Mouse (Mus musculus) liver, embryonic 14.5 days (tissue): ENCODE measurements around the gene Eva1c. TPM values are rescaled to one million over a fixed set of nuclear protein-coding genes. Genes with fewer than 3 reads are reported as not detected.

Experiments used
- ATAC-seq: fragments of 200-750 bp; cut with Nextera tagmentation; 2 replicates; pipeline ENCODE4 v1.8.0; 2017; ENCODE audit warnings: moderate number of reproducible peaks, mild to moderate bottlenecking, moderate library complexity; ENCODE audit not compliant: insufficient read depth
- DNase-seq, 3 experiments: peaks; one replicate each; pipeline ENCODE4 v3.0.0-alpha.2; 2012 to 2013; ENCODE audit warnings: low read depth in 3 of 3, low spot score in 3 of 3
- H3K27ac ChIP-seq: fragments of 300-500 bp; sonication (generic); 2 replicates; pipeline ENCODE4 v1.5.1; 2014; ENCODE audit warnings: moderate library complexity, mild to moderate bottlenecking, control low read depth, inconsistent platforms
- H3K27me3 ChIP-seq: fragments of 300-500 bp; sonication (generic); 2 replicates; pipeline ENCODE4 v1.6.1; 2014; ENCODE audit warnings: mild to moderate bottlenecking, low read length, moderate library complexity; ENCODE audit not compliant: control insufficient read depth, insufficient read depth
- H3K36me3 ChIP-seq: fragments of 300-500 bp; sonication (generic); replicated peaks from 2 replicates; pipeline ENCODE4 v1.6.1; 2014; ENCODE audit warnings: low read depth; ENCODE audit not compliant: control insufficient read depth, insufficient read depth
- H3K4me1 ChIP-seq, 2 experiments: fragments of 200-500 bp in 1 of 2; fragments of 300-500 bp in 1 of 2; sonication (generic) in 1 of 2; replicated peaks; 2 replicates each; pipeline ENCODE4 v1.6.1; 2012 to 2014; ENCODE audit warnings: antibody characterized with exemption in 1 of 2, inconsistent platforms in 1 of 2, low read length in 1 of 2; ENCODE audit not compliant: control insufficient read depth in 2 of 2, insufficient read depth in 2 of 2
- H3K4me2 ChIP-seq: fragments of 300-500 bp; sonication (generic); 2 replicates; pipeline ENCODE4 v1.6.1; 2014; ENCODE audit warnings: low read depth, mild to moderate bottlenecking, control low read depth, moderate library complexity
- H3K4me3 ChIP-seq, 2 experiments: fragments of 200-500 bp in 1 of 2; fragments of 300-500 bp in 1 of 2; sonication (generic) in 1 of 2; 2 replicates each; pipeline ENCODE4 v1.5.1; 2012 to 2014; ENCODE audit warnings: low read depth in 2 of 2, low read length in 2 of 2, mild to moderate bottlenecking in 2 of 2, control low read depth in 1 of 2, inconsistent platforms in 1 of 2, moderate library complexity in 1 of 2; ENCODE audit not compliant: insufficient read depth in 1 of 2
- H3K9ac ChIP-seq: fragments of 300-500 bp; sonication (generic); replicated peaks from 2 replicates; pipeline ENCODE4 v1.6.1; 2014; ENCODE audit warnings: mild to moderate bottlenecking, control low read depth, moderate library complexity
- H3K9me3 ChIP-seq: fragments of 300-500 bp; sonication (generic); 2 replicates; pipeline ENCODE4 v1.6.1; 2016; ENCODE audit warnings: low read length, mixed read lengths; ENCODE audit not compliant: control insufficient read depth
- CTCF ChIP-seq: IDR thresholded peaks from 2 replicates; pipeline ENCODE4 v1.5.1; 2016; ENCODE audit warnings: antibody characterized with exemption, low read depth, control low read depth
- EP300 ChIP-seq: IDR thresholded peaks from 2 replicates; pipeline ENCODE4 v1.6.1; 2016; ENCODE audit warnings: antibody characterized with exemption, low read depth
- WGBS: fragments of 180-500 bp; shearing (Covaris S2); extraction: QIAGEN DNeasy Blood & Tissue Kit; methylation state at CpG from one replicate; pipeline ENCODE4 v1.1.7; 2014; ENCODE audit not compliant: insufficient replicate concordance; 5-methylcytosine and 5-hydroxymethylcytosine counted together
- polyA plus RNA-seq, 2 experiments: library from polyadenylated mRNA; depleted of rRNA in 1 of 2; stranded (reverse) in 1 of 2; unstranded in 1 of 2; fragments of >200 nt; fragmentation: Nextera tagmentation in 1 of 2; extraction: Ambion mirVana in 1 of 2; gene quantifications; 2 replicates each; pipeline versions ENCODE4 v1.2.1 to v1.2.3; 2012 to 2014

Eva1c gene
- polyA plus RNA-seq, 2 experiments, result 0.11 to 0.23 TPM

- TF ChIP-seq EP300, result no peak
- no peak for TF ChIP-seq CTCF
- no peaks in the 10 kb centered on the region for H3K27me3 ChIP-seq
- no peaks in the 10 kb centered on the region for H3K4me1 ChIP-seq
- no peak overlapping the region for H3K4me2 ChIP-seq
- H3K9me3 ChIP-seq, result no peaks in the 10 kb centered on the region
- no peak for DNase-seq
- no peaks in the 10 kb centered on the region for H3K36me3 ChIP-seq
- 51% methylated on average over 8 of the region's 8 CpGs for WGBS
- ATAC-seq, result no peak
- H3K4me3 ChIP-seq, result no peak overlapping the region
- no peak overlapping the region for H3K9ac ChIP-seq
- H3K27ac ChIP-seq, result no peak overlapping the region
Observed at GRCm38 (mm10) chr16:90882501-90882977, 56.0 kb downstream of the Eva1c start.

- no peak for ATAC-seq
Observed at GRCm38 (mm10) chr16:90885351-90885750, 58.8 kb downstream of the Eva1c start.

GRCm38 (mm10) chr16:90885781-90886565, 59.5 kb downstream of the Eva1c start:
- no peak overlapping the region for H3K4me3 ChIP-seq
- H3K27ac ChIP-seq, result no peak overlapping the region
- H3K9ac ChIP-seq, result no peak overlapping the region
- ATAC-seq (no peak), DNase-seq (no peak)
- TF ChIP-seq EP300, result no peak
- no peak for TF ChIP-seq CTCF
- H3K36me3 ChIP-seq, result no peaks in the 10 kb centered on the region
- H3K27me3 ChIP-seq, result no peaks in the 10 kb centered on the region
- no peaks in the 10 kb centered on the region for H3K4me1 ChIP-seq
- no peak overlapping the region for H3K4me2 ChIP-seq
- no peaks in the 10 kb centered on the region for H3K9me3 ChIP-seq
- 24% methylated on average over 9 of the region's 9 CpGs for WGBS

More at GRCm38 (mm10) chr16:90885351-90885750, 58.8 kb downstream of the Eva1c start:
- DNase-seq, result no peak
- WGBS, result 26% methylated on average over 2 of the region's 2 CpGs
- Histone ChIP-seq H3K4me1 (no peaks in the 10 kb centered on the region), H3K4me3 (no peak overlapping the region), H3K27ac (no peak overlapping the region), H3K36me3 (no peaks in the 10 kb centered on the region), H3K4me2 (no peak overlapping the region), H3K27me3 (no peaks in the 10 kb centered on the region), H3K9me3 (no peaks in the 10 kb centered on the region), H3K9ac (no peak overlapping the region)
- no peak for TF ChIP-seq EP300
- no peak for TF ChIP-seq CTCF

- WGBS, result 75% methylated on average over 9 of the region's 9 CpGs
- no peak for TF ChIP-seq CTCF
- no peak for TF ChIP-seq EP300
- no peaks in the 10 kb centered on the region for H3K27me3 ChIP-seq
Observed at GRCm38 (mm10) chr16:90890683-90891082, 64.2 kb downstream of the Eva1c start.

GRCm38 (mm10) chr16:90891601-90892000, 65.1 kb downstream of the Eva1c start:
- TF ChIP-seq CTCF (no peak), EP300 (no peak)
- no peak overlapping the region for H3K4me2 ChIP-seq
- no peak overlapping the region for H3K9ac ChIP-seq
- H3K27ac ChIP-seq, result no peak overlapping the region
- DNase-seq (no peak), ATAC-seq (no peak)
- no peaks in the 10 kb centered on the region for H3K36me3 ChIP-seq
- H3K27me3 ChIP-seq, result no peaks in the 10 kb centered on the region
- WGBS, result 60% methylated on average over 14 of the region's 14 CpGs
- H3K4me3 ChIP-seq, result no peak overlapping the region
- no peaks in the 10 kb centered on the region for H3K4me1 ChIP-seq
- H3K9me3 ChIP-seq, result no peaks in the 10 kb centered on the region

More at GRCm38 (mm10) chr16:90890683-90891082, 64.2 kb downstream of the Eva1c start:
- H3K9me3 ChIP-seq, result no peaks in the 10 kb centered on the region
- DNase-seq, result no peak
- no peak overlapping the region for H3K9ac ChIP-seq
- no peaks in the 10 kb centered on the region for H3K4me1 ChIP-seq
- H3K36me3 ChIP-seq, result no peaks in the 10 kb centered on the region
- no peak overlapping the region for H3K4me3 ChIP-seq
- no peak overlapping the region for H3K4me2 ChIP-seq
- no peak for ATAC-seq
- no peak overlapping the region for H3K27ac ChIP-seq
